Mouse (Mus musculus): ENCODE data around the gene Kif13a. TPM values are rescaled to one million over a fixed set of nuclear protein-coding genes. Genes with fewer than 3 reads are reported as not detected.
A peak's percentile ranks its signal among the peaks of the same experiment; 100 is the strongest.

The Kif13a gene
- polyA plus RNA-seq, 1 experiment from 2014 or later = 16.1 TPM

- H3K27me3 ChIP-seq (ENCODE audit: control insufficient read depth, insufficient read depth, low read length) = no peaks in the 10 kb centered on the region
- H3K27ac ChIP-seq (ENCODE audit: low read depth, low read length) = no peak overlapping the region
- H3K4me2 ChIP-seq = no peak overlapping the region
- DNase-seq (ENCODE audit: low spot score, missing footprints) = no peak
- WGBS = 83% methylated on average over 4 of the region's 4 CpGs
- H3K4me1 ChIP-seq (ENCODE audit: control insufficient read depth, insufficient read depth, low read length) = peaks cover 8% of the 10 kb centered on the region
- no peaks in the 10 kb centered on the region for H3K9me3 ChIP-seq (ENCODE audit: control insufficient read depth, low read length)
- no peaks in the 10 kb centered on the region for H3K36me3 ChIP-seq (ENCODE audit: control insufficient read depth, insufficient read depth, low read length)
- H3K4me3 ChIP-seq (ENCODE audit: low read depth, low read length) = no peak overlapping the region
- no peak overlapping the region for H3K9ac ChIP-seq (ENCODE audit: low read length)
- no peak for ATAC-seq (ENCODE audit: low FRiP score)
These were observed 192.2 kb downstream of the Kif13a start for GRCm38 (mm10) chr13:46737482-46737881.

GRCm38 (mm10) chr13:46736479-46736865 lies 193.2 kb downstream of the Kif13a start:
- DNase-seq (ENCODE audit: low spot score, missing footprints) (no peak), ATAC-seq (ENCODE audit: low FRiP score) (no peak)
- Histone ChIP-seq H3K4me3 (ENCODE audit: low read depth, low read length) (peak overlapping the region; percentile 30), H3K9ac (ENCODE audit: low read length) (peak overlapping the region; percentile 55), H3K4me1 (ENCODE audit: control insufficient read depth, insufficient read depth, low read length) (peaks cover 8% of the 10 kb centered on the region), H3K27me3 (ENCODE audit: control insufficient read depth, insufficient read depth, low read length) (no peaks in the 10 kb centered on the region), H3K9me3 (ENCODE audit: control insufficient read depth, low read length) (no peaks in the 10 kb centered on the region), H3K27ac (ENCODE audit: low read depth, low read length) (no peak overlapping the region), H3K36me3 (ENCODE audit: control insufficient read depth, insufficient read depth, low read length) (no peaks in the 10 kb centered on the region), H3K4me2 (peak overlapping the region; percentile 77)
- WGBS = 3% methylated on average over 12 of the region's 12 CpGs

GRCm38 (mm10) chr13:46735808-46736478 lies 193.7 kb downstream of the Kif13a start:
- ATAC-seq (ENCODE audit: low FRiP score) (no peak), DNase-seq (ENCODE audit: low spot score, missing footprints) (peak; percentile 93)
- Histone ChIP-seq H3K4me1 (ENCODE audit: control insufficient read depth, insufficient read depth, low read length) (peaks cover 8% of the 10 kb centered on the region), H3K27ac (ENCODE audit: low read depth, low read length) (no peak overlapping the region), H3K4me2 (peak overlapping the region; percentile 77), H3K4me3 (ENCODE audit: low read depth, low read length) (peak overlapping the region; percentile 30), H3K9ac (ENCODE audit: low read length) (peak overlapping the region; percentile 55), H3K36me3 (ENCODE audit: control insufficient read depth, insufficient read depth, low read length) (no peaks in the 10 kb centered on the region), H3K9me3 (ENCODE audit: control insufficient read depth, low read length) (no peaks in the 10 kb centered on the region), H3K27me3 (ENCODE audit: control insufficient read depth, insufficient read depth, low read length) (no peaks in the 10 kb centered on the region)
- WGBS = under 1% methylated on average over 20 of the region's 20 CpGs

GRCm38 (mm10) chr13:46735219-46735807 lies 194.4 kb downstream of the Kif13a start:
- peaks cover 8% of the 10 kb centered on the region for H3K4me1 ChIP-seq (ENCODE audit: control insufficient read depth, insufficient read depth, low read length)
- H3K4me3 ChIP-seq (ENCODE audit: low read depth, low read length) = peak overlapping the region; percentile 30
- H3K9me3 ChIP-seq (ENCODE audit: control insufficient read depth, low read length) = no peaks in the 10 kb centered on the region
- DNase-seq (ENCODE audit: low spot score, missing footprints) (no peak), ATAC-seq (ENCODE audit: low FRiP score) (no peak)
- no peaks in the 10 kb centered on the region for H3K27me3 ChIP-seq (ENCODE audit: control insufficient read depth, insufficient read depth, low read length)
- no peaks in the 10 kb centered on the region for H3K36me3 ChIP-seq (ENCODE audit: control insufficient read depth, insufficient read depth, low read length)
- 46% methylated on average over 11 of the region's 11 CpGs for WGBS
- H3K27ac ChIP-seq (ENCODE audit: low read depth, low read length) = no peak overlapping the region
- H3K4me2 ChIP-seq = peak overlapping the region; percentile 77
- H3K9ac ChIP-seq (ENCODE audit: low read length) = peak overlapping the region; percentile 55; the same call in 1 of the 2 replicates

GRCm38 (mm10) chr13:46729998-46730397 lies 199.7 kb downstream of the Kif13a start:
- DNase-seq (ENCODE audit: low spot score, missing footprints) (no peak), ATAC-seq (ENCODE audit: low FRiP score) (no peak)
- H3K36me3 ChIP-seq (ENCODE audit: control insufficient read depth, insufficient read depth, low read length) = no peaks in the 10 kb centered on the region
- H3K27ac ChIP-seq (ENCODE audit: low read depth, low read length) = no peak overlapping the region
- no peaks in the 10 kb centered on the region for H3K27me3 ChIP-seq (ENCODE audit: control insufficient read depth, insufficient read depth, low read length)
- H3K4me1 ChIP-seq (ENCODE audit: control insufficient read depth, insufficient read depth, low read length) = peaks cover 9% of the 10 kb centered on the region; the same call in 1 of the 2 replicates
- H3K9ac ChIP-seq (ENCODE audit: low read length) = no peak overlapping the region
- H3K4me3 ChIP-seq (ENCODE audit: low read depth, low read length) = no peak overlapping the region
- 82% methylated on average over 2 of the region's 2 CpGs for WGBS
- H3K9me3 ChIP-seq (ENCODE audit: control insufficient read depth, low read length) = no peaks in the 10 kb centered on the region
- no peak overlapping the region for H3K4me2 ChIP-seq

DNA sequence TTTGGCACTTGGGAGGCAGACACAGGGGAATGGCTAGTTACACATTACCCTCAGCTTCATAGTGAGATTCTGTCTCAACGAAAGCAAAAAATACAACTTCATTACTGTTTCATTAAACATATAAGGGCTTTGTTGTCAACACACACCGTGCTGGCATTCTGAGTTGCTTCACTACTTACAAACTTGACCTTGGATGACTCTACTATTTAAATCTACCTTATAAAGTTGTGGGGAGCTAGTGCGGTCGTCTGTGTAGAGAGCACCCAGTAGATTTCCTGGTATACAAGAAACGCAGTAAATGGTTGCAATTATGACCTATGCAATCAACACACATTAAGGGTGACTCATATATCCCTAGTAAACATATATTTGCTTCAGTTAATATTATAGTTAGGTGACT lies 201.3 kb downstream of the Kif13a start:
- 32% methylated on average over 5 of the region's 5 CpGs for WGBS
- DNase-seq (ENCODE audit: low spot score, missing footprints) = no peak
- Histone ChIP-seq H3K27me3 (ENCODE audit: control insufficient read depth, insufficient read depth, low read length) (no peaks in the 10 kb centered on the region), H3K36me3 (ENCODE audit: control insufficient read depth, insufficient read depth, low read length) (no peaks in the 10 kb centered on the region), H3K27ac (ENCODE audit: low read depth, low read length) (peak overlapping the region; percentile 16; the same call in 1 of the 2 replicates), H3K4me2 (peak overlapping the region; percentile 54), H3K4me1 (ENCODE audit: control insufficient read depth, insufficient read depth, low read length) (peaks cover 15% of the 10 kb centered on the region), H3K4me3 (ENCODE audit: low read depth, low read length) (peak overlapping the region; percentile 99), H3K9ac (ENCODE audit: low read length) (peak overlapping the region; percentile 65), H3K9me3 (ENCODE audit: control insufficient read depth, low read length) (no peaks in the 10 kb centered on the region)
- ATAC-seq (ENCODE audit: low FRiP score) = peak; percentile 10

GRCm38 (mm10) chr13:46727837-46728268 lies 201.8 kb downstream of the Kif13a start, which contains the start of gene Nup153:
Gene Nup153, minus strand, starts transcription at chr13:46727940.
- peak within 1 kb of the TSS; percentile 99 for H3K4me3 ChIP-seq (ENCODE audit: low read depth, low read length)
- no peaks in the 10 kb centered on the region for H3K9me3 ChIP-seq (ENCODE audit: control insufficient read depth, low read length)
- ATAC-seq (ENCODE audit: low FRiP score) (peak; percentile 95), DNase-seq (ENCODE audit: low spot score, missing footprints) (peak; percentile 100)
- H3K4me1 ChIP-seq (ENCODE audit: control insufficient read depth, insufficient read depth, low read length) = peaks cover 15% of the 10 kb centered on the region
- H3K27ac ChIP-seq (ENCODE audit: low read depth, low read length) = peak within 1 kb of the TSS; percentile 90
- peak within 1 kb of the TSS; percentile 96 for H3K9ac ChIP-seq (ENCODE audit: low read length)
- WGBS = under 1% methylated on average over 45 of the region's 51 CpGs
- no peaks in the 10 kb centered on the region for H3K27me3 ChIP-seq (ENCODE audit: control insufficient read depth, insufficient read depth, low read length)
- H3K36me3 ChIP-seq (ENCODE audit: control insufficient read depth, insufficient read depth, low read length) = no peaks in the 10 kb centered on the region
- H3K4me2 ChIP-seq = peak within 1 kb of the TSS; percentile 57

- peak; percentile 87 for ATAC-seq (ENCODE audit: low FRiP score)
- DNase-seq (ENCODE audit: low spot score, missing footprints) = peak; percentile 95
These were observed 202.4 kb downstream of the Kif13a start for GRCm38 (mm10) chr13:46727038-46727836.

More at GRCm38 (mm10) chr13:46727038-46727836, 202.4 kb downstream of the Kif13a start:
- Histone ChIP-seq H3K27me3 (ENCODE audit: control insufficient read depth, insufficient read depth, low read length) (no peaks in the 10 kb centered on the region), H3K27ac (ENCODE audit: low read depth, low read length) (peak overlapping the region; percentile 90), H3K9me3 (ENCODE audit: control insufficient read depth, low read length) (no peaks in the 10 kb centered on the region), H3K4me2 (peak overlapping the region; percentile 57), H3K36me3 (ENCODE audit: control insufficient read depth, insufficient read depth, low read length) (no peaks in the 10 kb centered on the region), H3K9ac (ENCODE audit: low read length) (peak overlapping the region; percentile 96), H3K4me3 (ENCODE audit: low read depth, low read length) (peak overlapping the region; percentile 99), H3K4me1 (ENCODE audit: control insufficient read depth, insufficient read depth, low read length) (peaks cover 15% of the 10 kb centered on the region)
- WGBS = under 1% methylated on average over 79 of the region's 85 CpGs

Data from midbrain, embryonic 11.5 days (tissue).